Mouse (Mus musculus) gastrocnemius, postnatal 14 days (tissue): ENCODE data around the gene Ppp1r16b. TPM values are rescaled to one million over a fixed set of nuclear protein-coding genes. Genes with fewer than 3 reads are reported as not detected.

Experiments used
- DNase-seq: peaks from one replicate; pipeline ENCODE4 v3.0.0; 2021; ENCODE audit warnings: mixed read lengths
- intact Hi-C: fragments of 180-260 bp; cut with DNase I; formaldehyde crosslinking; loops from one replicate; pipeline ENCODE4 v1.15.1; 2025; ENCODE audit warnings: low total_unique reads
- total RNA-seq, 2 experiments: library from RNA; stranded (reverse); gene quantifications; 2 replicates each; pipeline ENCODE4 v1.2.3; 2021

Gene Ppp1r16b
- total RNA-seq, 2 experiments from 2014 or later, result 7.5 to 8.8 TPM

- intact Hi-C loops, result no loop called here
- DNase-seq, result peak; percentile 49
Measured at GRCm38 (mm10) chr2:158667022-158667670, 1.9 kb downstream of the Ppp1r16b start.

DNA sequence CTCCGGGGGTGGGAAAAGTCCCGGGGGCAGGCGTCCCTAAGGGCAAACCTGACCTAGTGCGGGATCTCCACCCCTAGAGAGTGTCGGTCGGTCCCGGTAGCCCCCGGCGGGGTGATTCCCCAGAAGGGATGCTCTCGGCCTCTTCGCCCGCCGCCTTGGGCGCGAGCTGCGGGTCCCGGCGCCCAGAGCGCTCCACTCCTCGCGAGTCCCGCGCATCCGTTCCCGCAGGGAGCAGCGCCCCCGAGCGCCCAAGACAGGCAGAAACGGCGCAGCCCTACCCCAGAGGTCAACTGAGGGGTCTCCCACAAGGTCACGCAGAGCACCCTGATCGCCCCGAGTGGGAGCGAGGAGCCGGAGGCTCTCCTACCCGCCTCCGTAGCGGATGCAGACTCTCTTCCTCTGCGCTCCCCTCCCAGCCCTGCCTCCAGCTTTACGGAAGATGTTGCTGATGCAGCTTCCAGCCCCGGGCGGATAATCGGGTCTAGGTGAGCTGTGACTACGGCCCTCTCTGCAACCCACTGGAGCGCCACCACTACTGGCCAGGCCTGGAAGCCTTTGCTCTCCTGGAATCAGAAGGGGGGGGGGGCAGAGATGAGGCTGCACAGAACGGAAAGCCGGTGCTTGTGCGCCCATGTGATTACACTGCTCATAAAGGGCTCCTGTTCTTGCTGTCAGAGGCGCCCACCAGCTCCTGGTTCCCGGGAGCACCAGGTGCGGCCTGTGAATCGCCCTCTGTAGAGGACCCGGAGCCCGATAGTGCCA lies 2.7 kb downstream of the Ppp1r16b start:
- intact Hi-C loops, result no loop called here
- peak; percentile 15 for DNase-seq

GRCm38 (mm10) chr2:158668433-158669010 lies 3.3 kb downstream of the Ppp1r16b start:
- intact Hi-C loops, result no loop called here

GRCm38 (mm10) chr2:158669199-158670195 lies 4.3 kb downstream of the Ppp1r16b start:
- intact Hi-C loops, result no loop called here
- DNase-seq, result no peak

More at GRCm38 (mm10) chr2:158668433-158669010, 3.3 kb downstream of the Ppp1r16b start:
- no peak for DNase-seq

- intact Hi-C loops, result no loop called here
- DNase-seq, result no peak
Measured at GRCm38 (mm10) chr2:158670571-158670970, 5.4 kb downstream of the Ppp1r16b start.

DNA sequence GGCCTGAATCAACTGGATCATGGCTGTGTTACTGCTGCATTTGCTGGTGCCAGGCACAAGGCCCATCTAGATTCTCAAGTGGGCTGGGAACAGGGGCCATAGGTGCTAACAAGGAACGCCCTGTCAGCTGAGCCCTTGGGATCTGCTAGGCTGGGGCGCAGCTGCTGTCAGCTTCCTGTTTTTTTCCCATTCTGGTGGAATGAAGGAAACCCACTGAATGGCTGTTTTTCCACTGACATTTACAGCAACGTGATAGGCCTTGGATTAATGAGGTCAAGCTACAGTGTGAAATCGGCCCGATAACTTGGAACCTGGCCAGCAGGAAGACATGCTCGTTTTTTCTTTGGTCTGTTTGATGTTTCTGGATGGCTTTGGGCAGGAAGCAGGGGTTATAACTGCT lies 7.6 kb downstream of the Ppp1r16b start:
- intact Hi-C loops, result no loop called here
- peak; percentile 23 for DNase-seq

- no peak for DNase-seq
- intact Hi-C loops, result no loop called here
Measured at GRCm38 (mm10) chr2:158673493-158673892, 8.3 kb downstream of the Ppp1r16b start.

DNA sequence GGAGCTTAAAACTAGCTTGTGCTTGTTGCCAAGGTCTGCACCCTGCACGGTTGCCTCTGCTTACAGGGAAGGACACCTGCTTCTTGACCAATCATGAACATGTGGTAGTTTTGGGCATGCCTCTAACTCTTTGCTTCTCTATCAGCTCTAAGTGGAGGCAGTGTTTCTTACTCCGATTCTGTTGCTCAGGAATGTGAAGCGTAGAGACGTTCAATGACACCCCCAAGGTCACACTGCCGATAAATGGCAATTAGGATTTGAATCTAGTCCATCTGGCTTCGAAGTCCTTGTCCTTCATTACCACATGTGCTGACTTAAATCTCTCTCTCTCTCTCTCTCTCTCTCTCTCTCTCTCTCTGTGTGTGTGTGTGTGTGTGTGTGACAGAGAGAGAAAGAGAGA lies 8.9 kb downstream of the Ppp1r16b start:
- no peak for DNase-seq
- intact Hi-C loops, result no loop called here

DNA sequence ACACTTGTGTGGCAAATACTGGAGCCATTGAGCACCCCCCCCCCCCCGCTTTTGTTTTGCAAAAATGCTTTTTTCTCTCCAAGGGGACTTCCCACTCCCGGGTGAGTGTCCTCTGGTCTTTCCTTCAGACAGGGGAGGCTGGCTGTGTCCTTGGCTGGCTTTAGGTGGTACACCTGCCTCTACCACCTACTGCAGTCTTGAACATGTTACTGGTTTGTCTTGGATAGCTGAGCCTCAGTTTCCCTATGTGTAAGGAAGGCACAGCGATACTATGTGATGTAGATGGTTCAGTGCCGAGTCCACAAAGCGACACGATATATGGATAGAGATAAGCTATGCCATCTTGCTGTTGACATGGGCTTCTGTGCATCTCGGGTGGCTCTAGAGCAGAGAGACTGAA lies 9.6 kb downstream of the Ppp1r16b start:
- no peak for DNase-seq
- intact Hi-C loops, result no loop called here

DNA sequence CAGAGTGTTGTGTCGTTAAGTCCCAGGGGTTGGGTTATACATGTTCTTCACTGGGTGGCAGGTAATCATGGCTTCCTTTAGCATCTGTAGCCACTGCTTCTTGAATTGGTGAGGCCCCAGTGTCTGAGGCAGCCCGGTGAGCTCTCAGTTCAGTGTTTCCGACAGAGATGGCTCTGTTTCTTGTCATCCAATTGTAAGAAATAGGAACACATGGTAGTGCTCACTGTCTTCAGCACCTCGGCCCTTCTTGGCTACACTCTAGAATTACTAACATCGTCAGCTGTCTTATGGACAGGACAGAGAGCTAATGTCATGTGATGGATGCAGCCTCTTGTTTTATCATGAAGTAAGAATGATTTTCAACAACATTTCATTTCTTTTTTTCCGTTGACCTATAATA lies 10.0 kb downstream of the Ppp1r16b start:
- no peak for DNase-seq
- intact Hi-C loops, result no loop called here

DNA sequence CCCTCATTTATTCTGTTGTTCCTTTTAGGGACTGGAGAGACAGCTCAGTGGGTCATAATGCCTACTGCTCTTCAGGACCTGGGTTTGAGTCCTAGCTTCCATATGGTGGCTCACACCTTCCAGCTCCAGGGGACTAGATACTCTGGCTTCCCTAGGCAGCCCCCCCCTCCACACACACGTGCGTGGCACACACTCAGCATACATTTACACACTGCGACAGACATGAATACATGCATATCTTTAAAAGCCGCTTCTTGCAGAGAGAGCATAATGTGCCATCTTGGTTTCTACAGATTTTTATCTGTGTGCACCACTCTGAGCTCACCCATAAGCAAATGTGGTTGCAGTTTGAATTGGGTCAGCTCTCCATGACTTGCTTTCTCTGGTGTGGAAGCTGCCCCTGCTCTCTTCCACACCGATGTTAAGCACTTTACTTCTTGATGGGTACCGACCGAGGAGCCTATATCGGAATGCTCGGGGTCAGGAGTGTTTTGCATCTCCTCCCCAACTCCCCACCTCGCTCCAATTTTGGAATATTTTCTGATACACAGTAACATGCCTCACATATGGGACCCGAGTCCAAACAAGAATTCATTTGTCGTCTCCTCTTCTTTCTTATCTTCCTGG lies 10.8 kb downstream of the Ppp1r16b start:
- intact Hi-C loops, result no loop called here

DNA sequence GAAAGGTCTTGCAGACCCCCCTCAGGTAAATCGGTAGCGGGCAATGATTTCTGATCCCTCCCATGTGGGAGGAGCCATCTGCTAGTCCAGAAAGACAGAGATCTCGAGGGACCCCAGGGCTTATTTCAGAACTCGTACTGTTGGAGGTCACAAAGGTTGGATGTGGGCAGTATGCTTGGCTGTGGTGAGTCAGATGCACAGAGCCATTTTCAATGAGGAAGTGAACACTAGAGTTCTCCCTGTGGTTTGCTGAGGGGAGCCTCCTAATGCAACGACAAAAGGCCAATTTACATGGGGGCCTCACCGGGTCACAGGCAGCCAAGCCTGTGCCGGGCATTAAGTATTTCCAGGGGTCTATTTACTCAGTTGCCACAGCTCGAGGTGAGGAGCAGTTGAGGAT lies 12.7 kb downstream of the Ppp1r16b start:
- intact Hi-C loops, result no loop called here
- no peak for DNase-seq

More for the DNA sequence above, 10.8 kb downstream of the Ppp1r16b start:
- no peak for DNase-seq

GRCm38 (mm10) chr2:158679091-158679490 lies 13.9 kb downstream of the Ppp1r16b start:
- intact Hi-C loops, result no loop called here
- DNase-seq, result no peak

DNA sequence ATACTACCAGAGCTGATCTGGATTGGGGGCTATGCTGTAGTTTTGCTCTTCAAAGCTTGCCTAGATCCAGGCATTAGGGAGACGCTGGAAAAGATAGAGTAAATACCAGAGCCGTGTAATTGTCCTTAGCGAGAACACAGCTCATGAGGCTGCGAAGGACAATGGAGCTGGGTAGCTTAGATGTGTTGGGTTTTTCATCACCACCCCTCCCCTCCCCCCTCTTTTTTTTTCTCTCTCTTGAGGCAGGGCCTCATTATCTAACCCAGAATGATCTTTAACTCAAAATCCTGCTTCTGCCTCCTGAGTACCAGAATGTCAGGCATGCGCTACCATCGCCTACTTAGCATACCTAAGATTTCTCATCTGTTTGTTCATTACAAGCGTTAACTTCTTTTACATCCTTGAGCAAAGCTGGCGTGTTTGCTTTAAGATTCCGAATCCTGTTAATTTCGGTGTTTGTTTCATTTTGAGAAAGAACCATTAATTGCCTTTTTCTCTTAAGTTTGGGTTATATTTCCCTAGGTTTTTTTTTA lies 15.2 kb downstream of the Ppp1r16b start:
- DNase-seq, result no peak
- intact Hi-C loops, result no loop called here

DNA sequence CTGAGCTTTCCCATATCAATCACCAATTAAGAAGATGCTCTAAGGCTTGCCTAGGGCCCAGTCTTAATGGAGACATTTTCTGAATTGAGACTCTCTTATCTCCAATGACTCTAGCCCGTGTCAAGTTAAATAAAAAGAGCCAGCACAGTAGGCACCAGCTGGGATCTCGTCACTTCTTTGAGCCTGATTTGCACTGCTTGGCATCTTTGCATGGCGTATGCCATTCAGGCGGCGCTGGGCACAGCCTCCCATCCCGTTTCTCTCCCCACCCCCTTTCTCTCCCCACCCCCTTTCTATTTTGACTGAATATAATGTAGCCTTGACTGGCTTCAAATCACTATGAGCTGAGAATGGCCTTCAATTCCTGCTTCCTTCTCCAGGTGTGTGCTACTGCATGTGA lies 16.5 kb downstream of the Ppp1r16b start:
- intact Hi-C loops, result no loop called here
- no peak for DNase-seq

- intact Hi-C loops, result no loop called here
- DNase-seq, result no peak
Measured at GRCm38 (mm10) chr2:158682344-158683037, 17.3 kb downstream of the Ppp1r16b start.

- intact Hi-C loops, result no loop called here
- DNase-seq, result no peak
Measured at GRCm38 (mm10) chr2:158683038-158683413, 17.8 kb downstream of the Ppp1r16b start.

GRCm38 (mm10) chr2:158684247-158684843 lies 19.1 kb downstream of the Ppp1r16b start:
- no peak for DNase-seq
- intact Hi-C loops, result no loop called here
